Mouse (Mus musculus) stomach, embryonic 16.5 days (tissue): Measurements from ENCODE around the gene Shroom3. TPM values are rescaled to one million over a fixed set of nuclear protein-coding genes. Genes with fewer than 3 reads are reported as not detected.
A peak's percentile ranks its signal among the peaks of the same experiment; 100 is the strongest.

Source experiments
- ATAC-seq: fragments of 200-750 bp; cut with Nextera tagmentation; 2 replicates; pipeline ENCODE4 v1.8.0; 2017; ENCODE audit warnings: moderate number of reproducible peaks, moderate TSS enrichment; ENCODE audit not compliant: insufficient read depth, low FRiP score
- H3K27ac ChIP-seq: fragments of 300-500 bp; sonication (generic); 2 replicates; pipeline ENCODE4 v1.5.1; 2014; ENCODE audit warnings: low read length
- H3K27me3 ChIP-seq: fragments of 300-500 bp; sonication (generic); 2 replicates; pipeline ENCODE4 v1.6.1; 2014; ENCODE audit warnings: low read length, control low read depth, mixed read lengths; ENCODE audit not compliant: control insufficient read depth, insufficient read depth
- H3K36me3 ChIP-seq: fragments of 300-500 bp; sonication (generic); 2 replicates; pipeline ENCODE4 v1.6.1; 2014; ENCODE audit warnings: low read length; ENCODE audit not compliant: control insufficient read depth, insufficient read depth
- H3K4me1 ChIP-seq: fragments of 300-500 bp; sonication (generic); 2 replicates; pipeline ENCODE4 v1.6.1; 2014; ENCODE audit warnings: low read length, control low read depth, mixed read lengths; ENCODE audit not compliant: control insufficient read depth, insufficient read depth
- H3K4me2 ChIP-seq: fragments of 300-500 bp; sonication (generic); 2 replicates; pipeline ENCODE4 v1.6.1; 2014; ENCODE audit warnings: low read depth, low read length, mixed read lengths
- H3K4me3 ChIP-seq: fragments of 300-500 bp; sonication (generic); replicated peaks from 2 replicates; pipeline ENCODE4 v1.5.1; 2014; ENCODE audit warnings: mild to moderate bottlenecking, low read length
- H3K9ac ChIP-seq: fragments of 300-500 bp; sonication (generic); 2 replicates; pipeline ENCODE4 v1.6.1; 2014; ENCODE audit warnings: low read length
- H3K9me3 ChIP-seq: fragments of 300-500 bp; sonication (generic); replicated peaks from 2 replicates; pipeline ENCODE4 v1.6.1; 2016; ENCODE audit warnings: low read length, control low read depth; ENCODE audit not compliant: control insufficient read depth
- WGBS: fragments of 180-500 bp; shearing (Covaris S2); extraction: QIAGEN DNeasy Blood & Tissue Kit; methylation state at CpG from one replicate; pipeline ENCODE4 v1.1.7; 2014; 5-methylcytosine and 5-hydroxymethylcytosine counted together
- polyA plus RNA-seq: library from polyadenylated mRNA; unstranded; fragments of >200 nt; fragmentation: Nextera tagmentation; extraction: Ambion mirVana; gene quantifications from 2 replicates; pipeline ENCODE4 v1.2.1, GENCODE M21; 2015

Gene Shroom3
- polyA plus RNA-seq = 14.4 and 17.2 TPM in 2 replicates

DNA sequence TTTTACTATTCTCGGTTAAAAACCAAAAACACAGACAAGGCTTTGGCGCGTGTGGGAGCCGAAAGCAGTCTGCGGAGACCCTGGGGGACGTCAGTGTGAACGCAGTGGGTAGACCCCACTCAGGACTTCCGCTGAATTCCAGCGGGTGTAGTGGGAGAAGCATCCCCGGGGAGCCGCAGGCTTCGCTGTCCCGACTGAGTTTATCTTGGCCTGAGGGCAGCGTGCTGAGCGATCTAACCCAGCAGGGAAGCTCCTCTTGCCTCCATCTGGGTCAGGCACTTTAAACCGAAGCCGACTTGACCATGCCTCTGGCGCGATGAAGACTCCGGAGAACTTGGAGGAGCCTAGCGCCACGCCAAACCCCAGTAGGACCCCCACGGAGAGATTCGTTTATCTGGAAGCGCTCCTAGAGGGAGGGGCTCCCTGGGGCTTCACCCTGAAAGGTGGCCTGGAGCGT lies at the start of gene Shroom3:
Gene Shroom3, plus strand, starts transcription at position 85 of the 457 bp plus-strand sequence.
- no peak for ATAC-seq

DNA sequence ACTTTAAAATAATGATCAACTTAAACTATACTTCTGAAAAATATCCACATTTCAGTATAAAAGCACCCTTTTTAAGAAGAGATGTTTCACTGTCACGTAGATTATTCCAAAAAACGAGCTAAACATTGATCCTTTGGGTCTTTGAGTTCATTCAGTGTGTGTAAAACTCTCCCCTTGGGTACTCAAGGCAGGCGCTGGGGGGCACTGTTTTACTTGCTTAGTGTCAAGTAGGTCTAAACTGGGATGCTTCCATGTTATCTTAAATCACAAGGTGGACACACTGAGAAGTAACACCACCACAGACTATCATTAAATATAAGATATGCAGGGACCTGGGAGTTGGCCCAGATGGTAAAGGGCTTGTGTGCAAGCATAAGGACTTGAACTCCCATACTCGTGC lies 49.7 kb upstream of the Shroom3 start:
- Histone ChIP-seq H3K4me3 (no peak overlapping the region), H3K27me3 (no peaks in the 10 kb centered on the region), H3K27ac (no peak overlapping the region), H3K9me3 (no peaks in the 10 kb centered on the region), H3K4me1 (no peaks in the 10 kb centered on the region), H3K9ac (no peak overlapping the region), H3K36me3 (no peaks in the 10 kb centered on the region), H3K4me2 (no peak overlapping the region)
- 55% methylated on average over 4 of the region's 4 CpGs for WGBS
- no peak for ATAC-seq

More for the DNA sequence above, at the start of gene Shroom3:
- H3K9me3 ChIP-seq = no peaks in the 10 kb centered on the region
- H3K27ac ChIP-seq = no peak within 1 kb of the TSS
- H3K4me2 ChIP-seq = peak within 1 kb of the TSS; percentile 89
- 1% methylated on average over 26 of the region's 26 CpGs for WGBS
- peak within 1 kb of the TSS; percentile 51 for H3K4me3 ChIP-seq
- 0 out of 2 replicates have a peak, but pooled peaks cover 5% of the 10 kb centered on the region for H3K4me1 ChIP-seq
- H3K36me3 ChIP-seq = no peaks in the 10 kb centered on the region
- peak within 1 kb of the TSS; percentile 68 for H3K9ac ChIP-seq
- no peaks in the 10 kb centered on the region; the same call in 1 of the 2 replicates for H3K27me3 ChIP-seq

DNA sequence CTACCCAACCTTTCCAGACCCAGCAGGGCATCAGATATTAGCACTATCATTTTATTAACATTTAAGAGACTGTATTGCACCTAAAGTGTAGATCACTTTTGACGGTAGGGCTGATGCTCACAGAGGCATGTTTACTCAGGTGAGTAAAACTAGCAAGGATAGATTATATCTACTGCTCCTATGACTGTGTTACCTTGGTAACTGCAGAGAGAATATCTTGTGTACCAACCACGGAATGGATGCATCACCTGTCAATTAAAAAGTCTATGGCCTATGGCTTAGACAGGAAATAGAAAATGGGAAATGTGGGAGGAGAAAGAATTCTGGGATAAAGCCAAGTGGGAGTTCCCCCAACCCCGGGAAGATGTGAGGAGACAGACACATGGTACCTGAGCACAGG lies 48.3 kb upstream of the Shroom3 start:
- ATAC-seq = no peak

DNA sequence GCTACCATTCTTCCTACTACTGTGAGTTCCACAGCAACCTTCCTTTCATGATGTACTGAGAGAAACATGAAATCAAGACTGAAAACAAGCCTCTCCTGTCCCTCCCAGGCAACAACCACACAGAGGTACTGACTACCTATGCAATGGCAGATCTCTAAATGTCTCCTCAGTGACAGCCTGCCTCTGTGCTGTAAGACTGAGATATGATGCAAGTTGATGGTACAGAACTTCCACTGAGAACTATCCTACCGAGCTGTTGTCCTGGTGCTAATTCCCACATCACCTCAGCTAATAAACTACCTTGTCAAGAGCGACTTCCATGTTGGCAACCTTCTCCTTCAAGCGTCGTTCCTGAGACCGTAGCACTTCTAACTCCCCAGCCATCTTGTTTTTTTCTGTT lies 47.3 kb upstream of the Shroom3 start:
- no peaks in the 10 kb centered on the region for H3K4me1 ChIP-seq
- H3K27ac ChIP-seq = no peak overlapping the region
- no peak for ATAC-seq
- no peak overlapping the region for H3K4me2 ChIP-seq
- H3K4me3 ChIP-seq = no peak overlapping the region
- no peak overlapping the region for H3K9ac ChIP-seq
- H3K9me3 ChIP-seq = no peaks in the 10 kb centered on the region
- H3K36me3 ChIP-seq = no peaks in the 10 kb centered on the region
- no peaks in the 10 kb centered on the region for H3K27me3 ChIP-seq
- WGBS = 89% methylated on average over 5 of the region's 5 CpGs

More for the DNA sequence above, 48.3 kb upstream of the Shroom3 start:
- Histone ChIP-seq H3K9me3 (no peaks in the 10 kb centered on the region), H3K27me3 (no peaks in the 10 kb centered on the region), H3K9ac (no peak overlapping the region), H3K4me2 (no peak overlapping the region), H3K27ac (no peak overlapping the region), H3K36me3 (no peaks in the 10 kb centered on the region), H3K4me1 (no peaks in the 10 kb centered on the region), H3K4me3 (no peak overlapping the region)
- WGBS = 60% methylated on average over 3 of the region's 3 CpGs

DNA sequence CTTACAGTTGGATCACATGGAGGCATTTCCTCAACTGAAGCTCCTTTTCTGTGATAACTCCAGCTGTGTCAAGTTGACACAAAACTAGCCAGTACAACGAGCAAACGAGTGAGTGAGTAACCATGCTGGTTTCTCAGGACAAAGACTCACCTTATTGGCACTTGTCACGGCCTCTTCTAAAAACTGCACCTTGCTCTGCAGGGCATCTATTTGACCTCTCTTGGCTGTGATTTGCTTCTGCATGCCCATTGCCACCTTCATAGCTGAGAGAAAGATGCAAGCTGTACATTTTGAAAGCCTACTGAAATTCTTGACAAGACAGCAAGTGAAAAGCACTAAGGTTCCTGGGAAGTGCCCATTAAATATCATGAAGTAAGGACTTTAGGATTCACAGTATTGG lies 42.4 kb upstream of the Shroom3 start:
- Histone ChIP-seq H3K27me3 (no peaks in the 10 kb centered on the region), H3K27ac (no peak overlapping the region), H3K4me2 (no peak overlapping the region), H3K9me3 (no peaks in the 10 kb centered on the region), H3K9ac (no peak overlapping the region), H3K36me3 (no peaks in the 10 kb centered on the region), H3K4me1 (no peaks in the 10 kb centered on the region), H3K4me3 (no peak overlapping the region)
- no peak for ATAC-seq
- 72% methylated on average over 3 of the region's 3 CpGs for WGBS

DNA sequence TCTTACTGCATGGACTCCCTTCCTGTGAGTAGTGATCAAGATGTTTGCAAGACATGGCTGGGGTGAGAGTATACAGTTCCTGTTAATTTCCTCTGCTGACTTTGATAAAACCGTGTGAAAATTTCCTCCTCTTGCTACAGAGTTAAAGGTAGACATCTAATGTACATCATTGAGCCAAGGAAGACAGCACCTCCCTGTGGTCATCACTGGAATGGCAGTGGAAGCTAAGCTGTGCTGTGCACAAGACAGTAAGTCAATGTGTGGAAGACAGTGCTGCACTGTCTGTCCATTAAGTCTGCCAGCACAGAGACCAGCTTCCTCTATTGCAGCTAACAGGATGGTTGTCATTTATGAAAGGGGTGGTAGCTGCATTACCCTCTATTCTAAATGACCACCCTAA lies 27.0 kb upstream of the Shroom3 start:
- H3K36me3 ChIP-seq = no peaks in the 10 kb centered on the region
- no peak overlapping the region for H3K9ac ChIP-seq
- H3K27ac ChIP-seq = no peak overlapping the region
- H3K4me3 ChIP-seq = no peak overlapping the region
- no peaks in the 10 kb centered on the region for H3K9me3 ChIP-seq
- 8% methylated on average over 1 of the region's 1 CpGs for WGBS
- no peaks in the 10 kb centered on the region for H3K27me3 ChIP-seq
- no peak overlapping the region for H3K4me2 ChIP-seq
- H3K4me1 ChIP-seq = no peaks in the 10 kb centered on the region
- no peak for ATAC-seq

DNA sequence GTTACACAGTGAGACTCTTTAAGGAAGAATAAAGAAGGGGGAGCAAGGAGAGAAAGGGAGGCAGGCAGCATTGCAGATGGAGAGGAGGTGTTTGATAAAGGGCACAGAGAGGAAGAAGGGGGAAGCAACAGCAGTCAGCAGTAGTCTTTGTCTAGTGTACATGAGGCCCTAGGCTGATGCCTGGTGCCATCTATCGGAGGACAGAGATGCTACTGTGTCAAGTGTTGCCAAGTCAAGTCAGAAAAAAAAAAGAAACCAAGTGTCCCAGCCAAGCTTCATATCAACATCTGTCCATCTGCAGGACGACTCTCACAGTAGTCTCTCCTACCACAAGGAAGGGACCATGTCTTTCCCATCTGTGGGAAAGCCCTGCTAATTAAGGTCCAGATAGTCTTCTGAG lies 18.9 kb upstream of the Shroom3 start:
- H3K27ac ChIP-seq = no peak overlapping the region
- H3K36me3 ChIP-seq = no peaks in the 10 kb centered on the region
- WGBS = 80% methylated on average over 2 of the region's 2 CpGs
- no peaks in the 10 kb centered on the region for H3K9me3 ChIP-seq
- no peaks in the 10 kb centered on the region for H3K27me3 ChIP-seq
- no peaks in the 10 kb centered on the region for H3K4me1 ChIP-seq
- no peak overlapping the region for H3K9ac ChIP-seq
- no peak for ATAC-seq
- H3K4me3 ChIP-seq = no peak overlapping the region
- H3K4me2 ChIP-seq = no peak overlapping the region

DNA sequence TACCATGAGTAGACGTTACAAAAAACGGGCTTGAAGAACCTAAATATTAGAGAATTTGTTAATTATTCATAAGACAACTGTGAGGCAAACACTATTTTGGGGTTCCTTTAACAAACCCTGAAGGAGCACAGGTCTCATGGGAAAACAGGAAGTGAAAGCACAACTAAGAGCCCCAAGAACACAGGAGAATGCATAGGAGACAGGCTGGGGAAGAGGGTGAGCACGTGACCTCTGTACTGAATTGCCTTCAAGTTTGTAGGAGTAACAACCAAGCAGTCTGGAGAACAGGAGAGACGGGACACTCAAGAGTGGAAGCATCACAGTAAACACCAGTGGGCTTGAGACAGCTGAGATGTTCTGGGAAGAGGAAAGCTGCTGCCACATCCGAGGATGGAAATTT lies 16.4 kb upstream of the Shroom3 start:
- Histone ChIP-seq H3K9ac (no peak overlapping the region), H3K36me3 (no peaks in the 10 kb centered on the region), H3K27me3 (no peaks in the 10 kb centered on the region), H3K9me3 (no peaks in the 10 kb centered on the region), H3K4me1 (no peaks in the 10 kb centered on the region), H3K27ac (no peak overlapping the region), H3K4me2 (no peak overlapping the region), H3K4me3 (no peak overlapping the region)
- ATAC-seq = no peak
- 76% methylated on average over 5 of the region's 5 CpGs for WGBS

DNA sequence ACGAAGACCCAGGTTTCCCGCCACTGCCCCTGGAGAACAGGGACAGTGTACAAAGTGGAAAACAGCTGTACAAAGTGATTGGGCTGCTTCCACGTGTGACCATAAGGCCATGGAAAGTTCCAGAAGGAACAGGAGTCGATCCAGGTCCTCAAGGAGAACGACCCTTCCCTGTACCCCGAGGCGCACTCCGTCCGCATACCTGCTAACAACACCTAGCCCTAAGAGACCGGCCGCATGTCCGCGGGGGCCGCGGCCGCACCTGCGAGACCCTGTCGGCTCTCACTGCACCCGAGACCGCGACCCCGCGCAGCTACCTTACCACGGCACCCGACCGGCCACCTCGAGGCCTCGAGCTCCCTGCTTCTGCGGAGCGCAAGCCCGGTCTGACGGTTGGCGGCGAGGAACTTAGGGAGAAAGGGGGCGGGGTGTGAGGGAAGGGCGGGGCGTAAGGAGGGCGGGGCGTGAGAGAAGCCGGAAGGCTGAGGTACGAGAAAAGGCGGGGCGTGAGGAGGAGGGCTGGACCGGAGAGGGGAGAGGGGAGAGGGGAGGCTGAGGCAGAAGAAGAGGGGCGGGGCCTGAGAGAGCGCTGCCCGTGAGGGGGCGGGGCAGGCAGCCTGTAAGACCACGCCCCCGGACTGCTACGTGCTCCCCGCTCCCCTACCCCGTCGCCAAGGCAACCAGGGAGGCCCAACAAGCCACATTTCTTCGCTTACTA lies 8.2 kb upstream of the Shroom3 start, which contains the start of gene Ccdc158:
Gene Ccdc158, minus strand, starts transcription at position 413 of the 715 bp plus-strand sequence.
- H3K4me3 ChIP-seq = peak within 1 kb of the TSS; percentile 52
- peak; percentile 94 for ATAC-seq
- H3K9me3 ChIP-seq = no peaks in the 10 kb centered on the region
- no peak within 1 kb of the TSS for H3K27ac ChIP-seq
- no peaks in the 10 kb centered on the region for H3K36me3 ChIP-seq
- H3K9ac ChIP-seq = peak within 1 kb of the TSS; percentile 70
- no peaks in the 10 kb centered on the region for H3K27me3 ChIP-seq
- peak within 1 kb of the TSS; percentile 96 for H3K4me2 ChIP-seq
- 11% methylated on average over 53 of the region's 55 CpGs for WGBS
- H3K4me1 ChIP-seq = peaks cover 5% of the 10 kb centered on the region; the same call in 1 of the 2 replicates
